Mouse (Mus musculus) erythroblast, embryonic 14.5 days (primary cell): ENCODE measurements around the gene Ube2q1. TPM values are rescaled to one million over a fixed set of nuclear protein-coding genes. Genes with fewer than 3 reads are reported as not detected.

Experiments used
- H3K27me3 ChIP-seq: 2 replicates; pipeline ENCODE4 v1.6.1; 2012; ENCODE audit warnings: inconsistent platforms; ENCODE audit not compliant: control insufficient read depth
- H3K36me3 ChIP-seq: 2 replicates; pipeline ENCODE4 v1.6.1; 2012; ENCODE audit warnings: mild to moderate bottlenecking, inconsistent platforms; ENCODE audit not compliant: control insufficient read depth
- H3K4me1 ChIP-seq: 2 replicates; pipeline ENCODE4 v1.6.1; 2012; ENCODE audit warnings: inconsistent platforms; ENCODE audit not compliant: control insufficient read depth
- H3K4me3 ChIP-seq: replicated peaks from 2 replicates; pipeline ENCODE3; 2012; ENCODE audit warnings: moderate library complexity, mild to moderate bottlenecking, inconsistent platforms
- H3K9me3 ChIP-seq: 2 replicates; pipeline ENCODE4 v1.6.1; 2012; ENCODE audit warnings: low read length, inconsistent platforms, mixed read lengths; ENCODE audit not compliant: control insufficient read depth
- GATA1 ChIP-seq: IDR thresholded peaks from 2 replicates; pipeline ENCODE4 v1.6.1; 2012; ENCODE audit warnings: low read length, inconsistent platforms, mixed read lengths
- TAL1 ChIP-seq: IDR thresholded peaks from 3 replicates; pipeline ENCODE4 v1.6.1; 2012; ENCODE audit warnings: low read length, inconsistent platforms, mixed read lengths
- polyA plus RNA-seq: library from polyadenylated mRNA; stranded (reverse); fragments of >175 nt; gene quantifications from 2 replicates; pipeline ENCODE4 v1.2.3, GENCODE M21; 2012

Gene Ube2q1
- polyA plus RNA-seq, 1 experiment: 0.69 TPM

GRCm38 (mm10) chr3:89826295-89826694 is 52.9 kb downstream of the Ube2q1 start:
- H3K36me3 ChIP-seq: no peaks in the 10 kb centered on the region
- H3K9me3 ChIP-seq: peaks cover 5% of the 10 kb centered on the region; the same call in 1 of the 2 replicates
- H3K27me3 ChIP-seq: peaks cover 37% of the 10 kb centered on the region
- TF ChIP-seq GATA1 (no peak), TAL1 (no peak)
- H3K4me1 ChIP-seq: peaks cover 13% of the 10 kb centered on the region
- no peak overlapping the region for H3K4me3 ChIP-seq

- H3K4me3 ChIP-seq: peak within 1 kb of the TSS; percentile 32
- H3K4me1 ChIP-seq: peaks cover 4% of the 10 kb centered on the region
- peaks cover 5% of the 10 kb centered on the region; the same call in 1 of the 2 replicates for H3K9me3 ChIP-seq
- peaks cover 81% of the 10 kb centered on the region for H3K27me3 ChIP-seq
- TF ChIP-seq GATA1 (no peak), TAL1 (no peak)
- no peaks in the 10 kb centered on the region for H3K36me3 ChIP-seq
Observed at GRCm38 (mm10) chr3:89830815-89831591, 57.6 kb downstream of the Ube2q1 start, which contains the start of gene She. Gene She, plus strand, starts transcription at chr3:89831370.

Other genes starting within 250 kb of the Ube2q1 start
- gene Adar, start 58.6 kb upstream of the Ube2q1 start, polyA plus RNA-seq: 0.41 and 0.67 TPM in 2 replicates
- 0.01 TPM in 2 replicates for gene Chrnb2, start 9.0 kb upstream of the Ube2q1 start, polyA plus RNA-seq
- gene She, start 57.8 kb downstream of the Ube2q1 start, polyA plus RNA-seq: 0.01 TPM in 1 of 2 replicates, not detected in the other
- 0.02 and 0.07 TPM in 2 replicates for gene Il6ra, start 139.6 kb downstream of the Ube2q1 start, polyA plus RNA-seq
- 0.01 and 0.03 TPM in 2 replicates for gene Atp8b2, start 189.9 kb downstream of the Ube2q1 start, polyA plus RNA-seq
- gene Hax1, start 225.2 kb downstream of the Ube2q1 start, polyA plus RNA-seq: 6.0 and 6.7 TPM in 2 replicates